Mouse (Mus musculus): ENCODE measurements around the gene Skiv2l. TPM values are rescaled to one million over a fixed set of nuclear protein-coding genes. Genes with fewer than 3 reads are reported as not detected.

Skiv2l gene
- total and polyA plus RNA-seq, 3 experiments = 34.9 to 47.0 TPM; not detected in 1

GRCm38 (mm10) chr17:34836856-34837221 lies 13.2 kb downstream of the Skiv2l start, which contains the start of the genes Stk19 and Dxo:
Gene Stk19, minus strand, starts transcription at chr17:34836945.
Gene Dxo, plus strand, starts transcription at chr17:34837019.
- H3K9me3 ChIP-seq (replicated peaks; ENCODE audit: insufficient read depth, low read length) = no peaks in the 10 kb centered on the region
- H3K9ac ChIP-seq (ENCODE audit: control insufficient read depth, low read depth, low read length, poor library complexity, severe bottlenecking) = peak within 1 kb of the TSS; percentile 87
- no peaks in the 10 kb centered on the region for H3K27me3 ChIP-seq (ENCODE audit: control insufficient read depth in 1 of 2, insufficient read depth in 2 of 2, low read length in 2 of 2)
- H3K4me1 ChIP-seq (ENCODE audit: control insufficient read depth in 1 of 2, insufficient read depth in 2 of 2, low read length in 2 of 2) = peaks cover 0 to 8% of the 10 kb centered on the region in 2 experiments; a peak in 2 of 4 replicates
- no peaks in the 10 kb centered on the region; a peak in 2 of 4 replicates for H3K36me3 ChIP-seq (ENCODE audit: control insufficient read depth in 1 of 2, insufficient read depth in 2 of 2, low read length in 2 of 2)
- H3K4me3 ChIP-seq (ENCODE audit: control insufficient read depth in 1 of 2, insufficient read depth in 1 of 2, low read depth in 2 of 2, low read length in 2 of 2) = peak within 1 kb of the TSS; percentile 91 to 96
- H3K27ac ChIP-seq (ENCODE audit: control insufficient read depth, low read depth, low read length) = peak within 1 kb of the TSS; percentile 51
- peaks cover 7% of the 10 kb centered on the region for H3K79me2 ChIP-seq (ENCODE audit: control insufficient read depth, insufficient read depth, low read length, poor library complexity)
- DNase-seq (ENCODE audit: low read depth, low spot score) = peak; percentile 97
- TF ChIP-seq MYB (IDR thresholded peaks at IDR 0.05; ENCODE audit: low read depth, low read length) (no peak), CHD1 (IDR thresholded peaks at IDR 0.05; ENCODE audit: low read depth, low read length) (no peak), POLR2AphosphoS2 (IDR thresholded peaks at IDR 0.05; ENCODE audit: low read length) (peak; percentile 87), ZC3H11A (IDR thresholded peaks at IDR 0.05; ENCODE audit: low read depth, low read length) (peak; percentile 34; the same call in 1 of the 2 replicates), ZNF384 (IDR thresholded peaks at IDR 0.05; ENCODE audit: low read depth, low read length) (no peak), HCFC1 (IDR thresholded peaks at IDR 0.05; ENCODE audit: low read depth, low read length) (peak; percentile 97), TBP (IDR thresholded peaks at IDR 0.05; ENCODE audit: low read depth, low read length) (peak; percentile 48; the same call in 1 of the 2 replicates), RCOR1 (IDR thresholded peaks at IDR 0.05; ENCODE audit: low read depth, low read length) (no peak), POLR2A (IDR thresholded peaks at IDR 0.05; ENCODE audit: control insufficient read depth in 1 of 2, insufficient read depth in 1 of 2, low read depth in 1 of 2, low read length in 2 of 2, poor library complexity in 1 of 2) (peak; percentile 87), ZKSCAN1 (IDR thresholded peaks at IDR 0.05; ENCODE audit: low read depth, low read length) (no peak), SIN3A (IDR thresholded peaks at IDR 0.05; ENCODE audit: low read length) (peak; percentile 100), USF1 (IDR thresholded peaks at IDR 0.05; ENCODE audit: low read depth, low read length) (0 out of 2 replicates have a peak, but pooled peaks have one; percentile 9), TAL1 (IDR thresholded peaks at IDR 0.05; ENCODE audit: low read length) (no peak), RAD21 (IDR thresholded peaks at IDR 0.05; ENCODE audit: low read depth, low read length) (no peak), ZMIZ1 (IDR thresholded peaks at IDR 0.05; ENCODE audit: low read depth, low read length) (peak; percentile 79), MYC (IDR thresholded peaks at IDR 0.05; ENCODE audit: low read depth, low read length) (peak; percentile 57; the same call in 1 of the 2 replicates), POLR2AphosphoS5 (IDR thresholded peaks at IDR 0.05; ENCODE audit: borderline replicate concordance, low read depth, low read length) (no peak), MXI1 (IDR thresholded peaks at IDR 0.05; ENCODE audit: low read depth, low read length) (peak; percentile 90), EP300 (IDR thresholded peaks at IDR 0.05; ENCODE audit: low read depth in 1 of 2, low read length in 2 of 2) (no peak), E2F4 (IDR thresholded peaks at IDR 0.05; ENCODE audit: borderline replicate concordance, low read depth, low read length) (peak; percentile 89; the same call in 1 of the 2 replicates), GATA1 (IDR thresholded peaks at IDR 0.05; ENCODE audit: low read depth, low read length) (no peak), MAZ (IDR thresholded peaks at IDR 0.05; ENCODE audit: low read depth, low read length) (peak; percentile 90), GABPA (IDR thresholded peaks at IDR 0.05; ENCODE audit: low read depth, low read length) (0 out of 2 replicates have a peak, but pooled peaks have one; percentile 46), ELF1 (IDR thresholded peaks at IDR 0.05; ENCODE audit: low read depth, low read length) (peak; percentile 99), BHLHE40 (IDR thresholded peaks at IDR 0.05; ENCODE audit: borderline replicate concordance, low read depth, low read length) (no peak), CTCF (IDR thresholded peaks at IDR 0.05 in 2 of 3, conservative IDR thresholded peaks at IDR 0.05 in 1 of 3; ENCODE audit: control insufficient read depth in 1 of 3, insufficient read depth in 1 of 3, low read depth in 2 of 3, low read length in 3 of 3, poor library complexity in 1 of 3, severe bottlenecking in 1 of 3) (no peak), CHD2 (IDR thresholded peaks at IDR 0.05; ENCODE audit: low read length) (no peak), SMC3 (IDR thresholded peaks at IDR 0.05; ENCODE audit: low read depth, low read length) (no peak), UBTF (IDR thresholded peaks at IDR 0.05; ENCODE audit: borderline replicate concordance, insufficient read depth, low read depth, low read length) (no peak), MAFK (IDR thresholded peaks at IDR 0.05; ENCODE audit: borderline replicate concordance, low read depth, low read length) (no peak), JUND (IDR thresholded peaks at IDR 0.05; ENCODE audit: low read depth, low read length) (no peak), NELFE (IDR thresholded peaks at IDR 0.05; ENCODE audit: low read depth, low read length) (peak; percentile 74), TCF12 (IDR thresholded peaks at IDR 0.05; ENCODE audit: low read depth, low read length) (peak; percentile 47), NRF1 (IDR thresholded peaks at IDR 0.05; ENCODE audit: insufficient read depth, low read depth, low read length, poor library complexity, severe bottlenecking) (peak; percentile 36; the same call in 1 of the 2 replicates), MEF2A (IDR thresholded peaks at IDR 0.05; ENCODE audit: extremely low read depth, insufficient replicate concordance, low read depth, low read length, poor library complexity, severe bottlenecking) (no peak), KAT2A (conservative IDR thresholded peaks at IDR 0.05; ENCODE audit: low read depth, low read length) (peak; percentile 83; the same call in 1 of the 2 replicates), MAX (IDR thresholded peaks at IDR 0.05; ENCODE audit: low read length) (peak; percentile 54; the same call in 1 of the 2 replicates), ETS1 (IDR thresholded peaks at IDR 0.05; ENCODE audit: low read depth, low read length) (peak; percentile 45)
